Mouse (Mus musculus) liver, adult 2 months (tissue): ENCODE data around the gene Tmem206. TPM values are rescaled to one million over a fixed set of nuclear protein-coding genes. Genes with fewer than 3 reads are reported as not detected.

ENCODE experiments used
- DNase-seq: peaks from one replicate; pipeline ENCODE4 v3.0.0-alpha.2; 2011; ENCODE audit warnings: low read depth, low spot score; ENCODE audit errors: extremely low read depth
- H3K27ac ChIP-seq: fragments of 200-500 bp; replicated peaks from 2 replicates; pipeline ENCODE4 v1.5.1; 2012; ENCODE audit warnings: low read depth, mild to moderate bottlenecking, control low read depth, inconsistent platforms, low read length; ENCODE audit not compliant: insufficient read depth
- H3K27me3 ChIP-seq: fragments of 200-500 bp; 2 replicates; pipeline ENCODE4 v1.6.1; 2012; ENCODE audit warnings: mild to moderate bottlenecking, moderate library complexity, low read length, inconsistent platforms; ENCODE audit not compliant: control insufficient read depth, insufficient read depth
- H3K36me3 ChIP-seq: fragments of 200-500 bp; 2 replicates; pipeline ENCODE4 v1.6.1; 2012; ENCODE audit warnings: low read length, inconsistent platforms; ENCODE audit not compliant: control insufficient read depth, insufficient read depth
- H3K4me1 ChIP-seq: fragments of 200-500 bp; 2 replicates; pipeline ENCODE4 v1.6.1; 2011; ENCODE audit warnings: low read length; ENCODE audit not compliant: control insufficient read depth, insufficient read depth
- H3K4me3 ChIP-seq: fragments of 200-500 bp; 2 replicates; pipeline ENCODE4 v1.5.1; 2011; ENCODE audit warnings: low read depth, mild to moderate bottlenecking, control low read depth, low read length, moderate library complexity; ENCODE audit not compliant: insufficient read depth
- H3K79me2 ChIP-seq: fragments of 200-500 bp; 2 replicates; pipeline ENCODE4 v1.6.1; 2012; ENCODE audit warnings: inconsistent platforms, mild to moderate bottlenecking, low read length, moderate library complexity; ENCODE audit not compliant: control insufficient read depth, insufficient read depth
- H3K9ac ChIP-seq: fragments of 200-500 bp; 2 replicates; pipeline ENCODE4 v1.6.1; 2012; ENCODE audit warnings: low read depth, mild to moderate bottlenecking, control low read depth, inconsistent platforms, low read length
- CTCF ChIP-seq: fragments of 200-500 bp; IDR thresholded peaks from 2 replicates; pipeline ENCODE4 v1.5.1; 2011; ENCODE audit warnings: low read depth, low read length, control low read depth
- POLR2A ChIP-seq: fragments of 200-500 bp; IDR thresholded peaks from 2 replicates; pipeline ENCODE4 v1.6.1; 2011; ENCODE audit warnings: low read length, control low read depth; ENCODE audit not compliant: insufficient read depth; ENCODE audit errors: extremely low read depth
- WGBS: fragments of 180-500 bp; shearing (Covaris S2); methylation state at CpG from one replicate; pipeline ENCODE4 v1.1.7; 2018; 5-methylcytosine and 5-hydroxymethylcytosine counted together
- polyA plus RNA-seq: library from polyadenylated mRNA; depleted of rRNA; stranded (reverse); fragments of >200 nt; gene quantifications from 2 replicates; pipeline ENCODE4 v1.2.3, GENCODE M21; 2012; rRNA removed
- total RNA-seq: library from RNA; depleted of rRNA; stranded (reverse); fragments of >200 nt; gene quantifications from 2 replicates; pipeline ENCODE4 v1.2.3, GENCODE M21; 2014; rRNA removed

Tmem206 gene
- total RNA-seq (1.0 and 1.9 TPM in 2 replicates), polyA plus RNA-seq (1.4 and 1.5 TPM in 2 replicates)

GRCm38 (mm10) chr1:191325726-191326232 is at the start of gene Tmem206:
Gene Tmem206, plus strand, starts transcription at chr1:191325912.
- no peak within 1 kb of the TSS for H3K27ac ChIP-seq
- H3K4me3 ChIP-seq = peak within 1 kb of the TSS; percentile 85
- TF ChIP-seq CTCF (0 out of 2 replicates have a peak, but pooled peaks have one; percentile 1), POLR2A (peak; percentile 69)
- DNase-seq = peak; percentile 77
- H3K4me1 ChIP-seq = peaks cover 3% of the 10 kb centered on the region
- no peaks in the 10 kb centered on the region for H3K27me3 ChIP-seq
- no peaks in the 10 kb centered on the region for H3K36me3 ChIP-seq
- no peaks in the 10 kb centered on the region for H3K79me2 ChIP-seq
- WGBS = under 1% methylated on average over 42 of the region's 42 CpGs
- H3K9ac ChIP-seq = peak within 1 kb of the TSS; percentile 82

GRCm38 (mm10) chr1:191276181-191276580 is 49.5 kb upstream of the Tmem206 start:
- Histone ChIP-seq H3K9ac (no peak overlapping the region), H3K27ac (no peak overlapping the region), H3K4me3 (no peak overlapping the region), H3K4me1 (no peaks in the 10 kb centered on the region; the same call in 1 of the 2 replicates), H3K79me2 (no peaks in the 10 kb centered on the region), H3K36me3 (no peaks in the 10 kb centered on the region), H3K27me3 (no peaks in the 10 kb centered on the region)
- WGBS = 67% methylated on average over 7 of the region's 7 CpGs
- DNase-seq = peak; percentile 70
- TF ChIP-seq POLR2A = no peak
- no peak for TF ChIP-seq CTCF

DNA sequence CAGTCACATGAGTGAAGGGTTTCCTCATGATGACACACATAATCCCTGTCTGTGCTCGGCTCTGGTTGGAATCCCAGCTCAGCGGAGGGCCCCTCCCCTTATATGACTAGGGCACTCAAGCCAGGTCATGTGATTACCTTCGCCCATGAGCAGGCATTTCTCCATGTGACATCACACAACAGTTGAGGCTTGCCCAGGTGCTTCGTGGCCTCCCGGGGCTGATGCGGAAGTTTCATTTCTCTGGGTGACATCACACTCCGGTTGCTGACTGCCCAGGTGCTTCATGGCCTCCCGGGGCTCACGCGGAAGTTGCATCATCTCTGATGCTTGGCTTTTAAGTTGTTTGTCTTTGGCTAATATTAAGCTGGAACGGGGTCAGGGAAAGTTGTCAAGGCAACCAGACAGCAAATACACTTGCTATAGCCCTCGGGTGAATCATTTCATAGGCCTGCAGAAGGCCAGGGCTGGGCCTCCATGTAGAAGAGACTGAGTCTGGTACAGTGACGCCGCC is 48.1 kb upstream of the Tmem206 start:
- H3K27ac ChIP-seq = 0 out of 2 replicates have a peak overlapping the region, but pooled peaks have one; percentile 1
- H3K4me1 ChIP-seq = no peaks in the 10 kb centered on the region; the same call in 1 of the 2 replicates
- no peaks in the 10 kb centered on the region for H3K36me3 ChIP-seq
- 25% methylated on average over 14 of the region's 14 CpGs for WGBS
- no peak overlapping the region for H3K4me3 ChIP-seq
- TF ChIP-seq CTCF (no peak), POLR2A (no peak)
- peak; percentile 98 for DNase-seq
- H3K79me2 ChIP-seq = no peaks in the 10 kb centered on the region
- no peaks in the 10 kb centered on the region for H3K27me3 ChIP-seq
- H3K9ac ChIP-seq = no peak overlapping the region

- Histone ChIP-seq H3K27me3 (no peaks in the 10 kb centered on the region), H3K79me2 (no peaks in the 10 kb centered on the region), H3K36me3 (no peaks in the 10 kb centered on the region), H3K9ac (no peak overlapping the region), H3K4me1 (no peaks in the 10 kb centered on the region; the same call in 1 of the 2 replicates), H3K4me3 (no peak overlapping the region), H3K27ac (no peak overlapping the region)
- TF ChIP-seq POLR2A = no peak
- TF ChIP-seq CTCF = no peak
- WGBS = 71% methylated on average over 4 of the region's 4 CpGs
- DNase-seq = no peak
Observed at GRCm38 (mm10) chr1:191278324-191278723, 47.4 kb upstream of the Tmem206 start.

GRCm38 (mm10) chr1:191281171-191281570 is 44.5 kb upstream of the Tmem206 start:
- Histone ChIP-seq H3K27me3 (no peaks in the 10 kb centered on the region), H3K36me3 (no peaks in the 10 kb centered on the region), H3K79me2 (no peaks in the 10 kb centered on the region), H3K27ac (no peak overlapping the region), H3K4me3 (no peak overlapping the region), H3K9ac (no peak overlapping the region), H3K4me1 (no peaks in the 10 kb centered on the region; the same call in 1 of the 2 replicates)
- DNase-seq = peak; percentile 14
- 78% methylated on average over 7 of the region's 7 CpGs for WGBS
- TF ChIP-seq POLR2A = no peak
- no peak for TF ChIP-seq CTCF

- TF ChIP-seq CTCF = no peak
- TF ChIP-seq POLR2A = no peak
- DNase-seq = no peak
- no peak overlapping the region for H3K4me3 ChIP-seq
- H3K79me2 ChIP-seq = no peaks in the 10 kb centered on the region
- no peaks in the 10 kb centered on the region; the same call in 1 of the 2 replicates for H3K4me1 ChIP-seq
- WGBS = 92% methylated on average over 1 of the region's 1 CpGs
- no peaks in the 10 kb centered on the region for H3K36me3 ChIP-seq
- H3K9ac ChIP-seq = no peak overlapping the region
- H3K27me3 ChIP-seq = no peaks in the 10 kb centered on the region
- no peak overlapping the region for H3K27ac ChIP-seq
Observed at GRCm38 (mm10) chr1:191282319-191282718, 43.4 kb upstream of the Tmem206 start.
